Mouse (Mus musculus): ENCODE results near the gene Lama5. TPM values are rescaled to one million over a fixed set of nuclear protein-coding genes. Genes with fewer than 3 reads are reported as not detected.

Gene Lama5
- polyA plus RNA-seq, 1 experiment, result 7.0 TPM

GRCm38 (mm10) chr2:180170806-180171521 is 54.7 kb downstream of the Lama5 start, which contains the start of gene Adrm1:
Gene Adrm1, plus strand, starts transcription at chr2:180171485.
- peak within 1 kb of the TSS; percentile 86 for H3K27ac ChIP-seq (ENCODE audit: insufficient read depth, low read length)
- H3K4me3 ChIP-seq (replicated peaks; ENCODE audit: insufficient read depth, low read depth, low read length), result peak within 1 kb of the TSS; percentile 98
- TF ChIP-seq CTCF (IDR thresholded peaks at IDR 0.05; ENCODE audit: borderline replicate concordance, insufficient read depth, low read depth, low read length) (peak; percentile 72), POLR2A (IDR thresholded peaks at IDR 0.05; ENCODE audit: borderline replicate concordance, insufficient read depth, low read length) (no peak)
- WGBS, result 6% methylated on average over 41 of the region's 41 CpGs
- peaks cover 24% of the 10 kb centered on the region for H3K4me1 ChIP-seq (ENCODE audit: control insufficient read depth, insufficient read depth, low read length)
- DNase-seq, result peak; percentile 98
- H3K27me3 ChIP-seq (ENCODE audit: control insufficient read depth, insufficient read depth, low read length), result no peaks in the 10 kb centered on the region

- 84% methylated on average over 11 of the region's 11 CpGs for WGBS
- Histone ChIP-seq H3K4me1 (ENCODE audit: control insufficient read depth, insufficient read depth, low read length) (peaks cover 28% of the 10 kb centered on the region), H3K27me3 (ENCODE audit: control insufficient read depth, insufficient read depth, low read length) (no peaks in the 10 kb centered on the region), H3K27ac (ENCODE audit: insufficient read depth, low read length) (no peak overlapping the region), H3K4me3 (replicated peaks; ENCODE audit: insufficient read depth, low read depth, low read length) (no peak overlapping the region)
- no peak for TF ChIP-seq POLR2A (IDR thresholded peaks at IDR 0.05; ENCODE audit: borderline replicate concordance, insufficient read depth, low read length)
- TF ChIP-seq CTCF (IDR thresholded peaks at IDR 0.05; ENCODE audit: borderline replicate concordance, insufficient read depth, low read depth, low read length), result no peak
- no peak for DNase-seq
Observed at GRCm38 (mm10) chr2:180170151-180170805, 55.4 kb downstream of the Lama5 start.

- Histone ChIP-seq H3K27ac (ENCODE audit: insufficient read depth, low read length) (no peak overlapping the region), H3K4me3 (replicated peaks; ENCODE audit: insufficient read depth, low read depth, low read length) (no peak overlapping the region), H3K4me1 (ENCODE audit: control insufficient read depth, insufficient read depth, low read length) (peaks cover 11% of the 10 kb centered on the region), H3K27me3 (ENCODE audit: control insufficient read depth, insufficient read depth, low read length) (no peaks in the 10 kb centered on the region)
- DNase-seq, result no peak
- TF ChIP-seq CTCF (IDR thresholded peaks at IDR 0.05; ENCODE audit: borderline replicate concordance, insufficient read depth, low read depth, low read length), result no peak
- no peak for TF ChIP-seq POLR2A (IDR thresholded peaks at IDR 0.05; ENCODE audit: borderline replicate concordance, insufficient read depth, low read length)
- 76% methylated on average over 2 of the region's 2 CpGs for WGBS
Observed at GRCm38 (mm10) chr2:180166869-180167268, 58.8 kb downstream of the Lama5 start.

DNA sequence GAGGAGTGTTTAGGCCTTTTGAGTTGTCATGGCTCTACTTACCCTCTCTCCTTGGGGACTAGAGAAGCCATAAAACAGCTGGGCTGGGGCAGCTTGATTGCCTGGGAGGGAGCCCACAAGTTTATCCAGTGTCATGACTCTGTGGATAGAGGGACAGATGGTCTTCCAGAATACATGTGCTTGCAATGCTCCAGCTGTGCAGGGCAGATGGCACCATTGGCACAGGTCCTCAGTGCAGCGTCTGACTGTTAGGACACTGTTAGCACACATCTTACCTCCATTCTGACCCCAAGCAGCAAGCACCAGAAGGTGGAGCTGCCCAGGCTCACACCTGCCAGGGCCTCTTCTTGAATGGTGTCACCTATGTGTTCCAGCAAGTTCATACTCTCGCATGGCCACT is 59.8 kb downstream of the Lama5 start:
- no peak overlapping the region for H3K27ac ChIP-seq (ENCODE audit: insufficient read depth, low read length)
- DNase-seq, result no peak
- TF ChIP-seq CTCF (IDR thresholded peaks at IDR 0.05; ENCODE audit: borderline replicate concordance, insufficient read depth, low read depth, low read length), result no peak
- TF ChIP-seq POLR2A (IDR thresholded peaks at IDR 0.05; ENCODE audit: borderline replicate concordance, insufficient read depth, low read length), result no peak
- 20% methylated on average over 2 of the region's 2 CpGs for WGBS
- peaks cover 8% of the 10 kb centered on the region for H3K4me1 ChIP-seq (ENCODE audit: control insufficient read depth, insufficient read depth, low read length)
- H3K4me3 ChIP-seq (replicated peaks; ENCODE audit: insufficient read depth, low read depth, low read length), result no peak overlapping the region
- H3K27me3 ChIP-seq (ENCODE audit: control insufficient read depth, insufficient read depth, low read length), result no peaks in the 10 kb centered on the region

DNA sequence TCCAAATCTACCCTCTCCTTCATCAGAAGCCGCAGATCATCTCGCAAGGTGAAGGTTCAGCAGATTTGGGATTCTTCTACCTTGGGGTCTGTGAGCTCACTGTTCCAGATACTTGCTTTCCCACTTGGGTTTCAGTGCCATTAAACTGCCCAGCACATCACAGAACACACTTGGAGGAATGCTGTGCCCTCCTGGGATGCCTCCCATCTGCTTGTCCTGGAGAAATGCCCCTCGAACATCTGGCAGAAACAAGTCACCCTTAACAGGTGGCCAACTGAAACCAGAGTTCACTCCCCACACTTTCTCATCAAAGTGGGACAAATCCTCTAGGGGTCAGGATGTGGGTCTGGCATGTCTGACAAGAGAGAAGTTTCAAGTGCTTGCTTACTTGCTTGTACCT is 67.0 kb downstream of the Lama5 start:
- WGBS, result 83% methylated on average over 3 of the region's 3 CpGs

DNA sequence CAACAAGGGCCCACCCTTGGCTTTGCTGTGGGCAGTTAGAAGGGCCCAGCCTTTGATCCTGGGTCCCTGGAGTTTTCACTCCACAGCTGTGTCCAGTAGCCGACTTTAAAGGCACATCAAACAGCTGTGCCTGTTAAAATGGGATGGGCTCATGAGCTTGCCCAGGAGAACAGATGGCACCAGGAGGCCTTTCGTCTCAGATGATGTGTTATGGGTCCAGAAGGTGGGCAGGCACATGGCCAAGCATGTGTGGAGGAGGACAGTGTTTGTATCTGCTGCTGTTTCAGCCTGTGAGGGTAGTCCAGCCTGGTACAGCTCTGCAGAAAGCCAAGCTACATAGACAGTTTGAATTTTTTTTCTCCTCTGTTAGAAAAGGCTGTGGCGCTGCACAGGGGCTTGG is 70.9 kb downstream of the Lama5 start:
- DNase-seq, result peak in 1 of 2 experiments; percentile 60
- Histone ChIP-seq H3K27ac (ENCODE audit: insufficient read depth, low read length) (no peak overlapping the region), H3K4me1 (ENCODE audit: control insufficient read depth, insufficient read depth, low read length) (peaks cover 8% of the 10 kb centered on the region), H3K27me3 (ENCODE audit: control insufficient read depth, insufficient read depth, low read length) (no peaks in the 10 kb centered on the region), H3K4me3 (replicated peaks; ENCODE audit: insufficient read depth, low read depth, low read length) (no peak overlapping the region)
- 23% methylated on average over 3 of the region's 3 CpGs for WGBS
- no peak for TF ChIP-seq CTCF (IDR thresholded peaks at IDR 0.05; ENCODE audit: borderline replicate concordance, insufficient read depth, low read depth, low read length)
- TF ChIP-seq POLR2A (IDR thresholded peaks at IDR 0.05; ENCODE audit: borderline replicate concordance, insufficient read depth, low read length), result no peak

More for the DNA sequence above, 67.0 kb downstream of the Lama5 start:
- Histone ChIP-seq H3K4me3 (replicated peaks; ENCODE audit: insufficient read depth, low read depth, low read length) (no peak overlapping the region), H3K4me1 (ENCODE audit: control insufficient read depth, insufficient read depth, low read length) (peaks cover 8% of the 10 kb centered on the region), H3K27ac (ENCODE audit: insufficient read depth, low read length) (no peak overlapping the region), H3K27me3 (ENCODE audit: control insufficient read depth, insufficient read depth, low read length) (no peaks in the 10 kb centered on the region)
- TF ChIP-seq CTCF (IDR thresholded peaks at IDR 0.05; ENCODE audit: borderline replicate concordance, insufficient read depth, low read depth, low read length) (no peak), POLR2A (IDR thresholded peaks at IDR 0.05; ENCODE audit: borderline replicate concordance, insufficient read depth, low read length) (no peak)
- DNase-seq, result no peak

DNA sequence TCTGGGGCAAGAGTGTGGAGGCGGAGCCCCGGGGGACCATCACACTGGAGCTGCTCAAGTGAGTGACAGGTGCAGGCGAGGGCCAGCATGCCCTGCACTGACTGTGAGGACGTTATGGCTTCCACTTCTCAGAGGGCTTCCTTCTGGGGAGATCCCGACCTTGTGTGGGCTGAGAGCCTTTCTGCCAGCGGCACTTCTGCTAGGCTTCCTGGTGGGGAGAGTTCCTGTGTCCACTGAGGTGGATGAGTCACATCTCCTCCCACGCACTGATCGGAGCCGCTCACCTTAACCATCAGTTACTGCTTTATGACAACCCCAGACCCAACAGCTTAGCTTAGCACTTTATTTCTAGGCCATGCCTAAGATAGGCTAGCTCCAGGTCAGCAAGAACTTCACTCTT is 77.1 kb downstream of the Lama5 start:
- Histone ChIP-seq H3K27me3 (ENCODE audit: control insufficient read depth, insufficient read depth, low read length) (no peaks in the 10 kb centered on the region), H3K4me1 (ENCODE audit: control insufficient read depth, insufficient read depth, low read length) (peaks cover 31% of the 10 kb centered on the region), H3K4me3 (replicated peaks; ENCODE audit: insufficient read depth, low read depth, low read length) (no peak overlapping the region), H3K27ac (ENCODE audit: insufficient read depth, low read length) (peak overlapping the region; percentile 56)
- DNase-seq, result peak; percentile 66 to 78
- TF ChIP-seq POLR2A (IDR thresholded peaks at IDR 0.05; ENCODE audit: borderline replicate concordance, insufficient read depth, low read length), result no peak
- no peak for TF ChIP-seq CTCF (IDR thresholded peaks at IDR 0.05; ENCODE audit: borderline replicate concordance, insufficient read depth, low read depth, low read length)
- 26% methylated on average over 9 of the region's 9 CpGs for WGBS

DNA sequence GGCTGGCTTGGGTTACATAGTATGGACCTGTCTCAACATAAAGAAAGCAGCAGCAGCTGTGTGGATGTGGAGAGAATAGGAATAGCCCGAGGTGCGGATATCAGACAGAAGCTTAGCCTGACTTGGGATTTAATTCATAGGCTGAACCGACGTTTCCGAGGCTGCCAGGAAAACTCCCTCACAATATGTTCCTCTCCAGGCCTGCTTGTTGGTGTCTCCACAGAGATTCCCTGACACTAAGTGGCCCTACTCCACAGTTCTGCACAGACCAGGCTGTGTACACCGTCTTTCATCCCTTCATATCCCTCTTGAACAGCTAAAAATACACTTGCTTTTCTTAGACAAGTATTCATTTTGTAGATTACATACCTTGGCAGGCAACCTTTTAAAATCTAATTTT is 78.3 kb downstream of the Lama5 start:
- Histone ChIP-seq H3K27ac (ENCODE audit: insufficient read depth, low read length) (peak overlapping the region; percentile 36; the same call in 1 of the 2 replicates), H3K27me3 (ENCODE audit: control insufficient read depth, insufficient read depth, low read length) (no peaks in the 10 kb centered on the region), H3K4me3 (replicated peaks; ENCODE audit: insufficient read depth, low read depth, low read length) (no peak overlapping the region), H3K4me1 (ENCODE audit: control insufficient read depth, insufficient read depth, low read length) (peaks cover 31% of the 10 kb centered on the region)
- no peak for TF ChIP-seq CTCF (IDR thresholded peaks at IDR 0.05; ENCODE audit: borderline replicate concordance, insufficient read depth, low read depth, low read length)
- no peak for TF ChIP-seq POLR2A (IDR thresholded peaks at IDR 0.05; ENCODE audit: borderline replicate concordance, insufficient read depth, low read length)
- DNase-seq, result peak; percentile 49 to 61
- 18% methylated on average over 6 of the region's 6 CpGs for WGBS
